Mouse (Mus musculus) ovary, postnatal 36 days (tissue): ENCODE measurements around the gene Cadps.

ENCODE experiments used
- DNase-seq: peaks from one replicate; pipeline ENCODE4 v3.0.0; 2022; ENCODE audit warnings: low spot score, mixed read lengths

The Cadps gene

DNA sequence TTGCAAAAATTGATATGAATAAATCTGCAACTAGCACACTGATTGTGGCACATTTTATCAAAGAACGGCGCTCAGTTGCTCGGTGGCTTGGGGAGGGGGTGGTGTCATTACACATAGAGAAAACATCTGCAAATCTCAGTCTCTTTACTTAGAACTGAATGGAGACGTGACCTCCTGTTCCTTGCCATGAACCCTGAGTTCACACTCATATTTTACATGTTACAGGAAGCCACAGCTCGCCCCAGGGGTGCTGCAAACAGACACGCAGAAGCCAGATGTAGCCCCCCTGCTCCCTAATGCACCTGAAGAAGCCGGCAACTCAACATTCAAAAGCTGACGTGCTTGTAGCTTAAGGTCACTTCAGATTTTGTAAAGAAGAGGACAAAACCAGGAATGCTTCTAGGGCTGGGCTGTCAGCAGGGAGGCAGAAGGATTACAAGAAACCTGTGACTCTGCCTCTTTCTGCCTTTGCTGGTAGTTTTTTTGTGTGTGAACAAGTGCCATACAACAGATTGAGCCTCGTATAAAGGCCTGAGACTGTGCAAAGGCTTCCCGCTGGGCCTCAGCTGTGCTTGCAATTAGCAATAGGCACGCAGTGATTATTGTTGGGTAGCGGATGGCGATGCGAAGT, 434.0 kb downstream of the Cadps start:
- DNase-seq, result no peak

DNA sequence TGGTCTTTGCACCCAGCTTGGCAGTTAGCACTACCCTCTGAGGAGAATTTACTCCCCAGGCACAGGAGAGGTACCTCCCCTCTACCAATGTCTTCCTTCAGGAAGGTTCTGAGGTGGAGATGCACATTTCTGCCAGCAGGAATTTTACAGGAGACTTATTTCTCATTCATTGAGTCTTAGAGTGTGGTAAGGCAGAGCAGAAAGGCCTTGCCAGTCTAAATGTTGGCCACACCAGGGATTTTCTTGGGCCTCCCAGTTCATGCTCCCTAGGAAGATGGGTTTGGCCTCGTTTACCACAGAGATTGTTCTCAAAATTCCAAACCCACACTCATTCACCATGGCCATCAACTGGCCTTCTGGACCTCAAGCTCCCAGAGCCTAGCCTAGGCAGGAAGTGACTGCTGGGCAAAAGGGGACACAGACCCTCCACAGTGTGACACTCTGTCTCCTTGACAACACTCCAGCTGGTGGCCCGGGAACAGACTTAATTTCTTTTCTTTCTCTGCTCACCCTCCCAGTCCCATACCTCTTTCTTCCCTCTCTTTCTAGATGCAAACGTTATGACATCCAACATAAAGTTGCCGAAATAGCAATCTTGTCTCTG, 434.6 kb downstream of the Cadps start:
- no peak for DNase-seq

DNA sequence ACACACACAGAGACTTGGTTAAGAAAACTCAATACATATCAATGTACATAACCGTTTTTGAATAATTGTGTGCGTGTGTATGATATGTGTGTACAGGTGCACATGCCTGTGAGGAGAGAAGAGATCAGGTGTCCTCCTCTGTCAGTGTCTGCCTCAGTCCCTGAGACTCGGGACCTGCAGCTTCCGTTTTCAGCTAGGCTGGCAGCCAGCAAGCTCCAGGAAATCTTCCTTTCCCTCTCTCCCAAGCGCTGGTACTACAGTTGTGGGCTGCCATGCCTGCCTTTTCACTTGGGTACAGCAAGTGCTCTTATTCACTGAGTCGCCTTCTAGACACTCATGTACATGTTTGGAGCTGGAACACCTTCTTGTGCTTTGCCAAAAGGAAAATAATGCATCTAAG, 435.7 kb downstream of the Cadps start:
- no peak for DNase-seq

DNA sequence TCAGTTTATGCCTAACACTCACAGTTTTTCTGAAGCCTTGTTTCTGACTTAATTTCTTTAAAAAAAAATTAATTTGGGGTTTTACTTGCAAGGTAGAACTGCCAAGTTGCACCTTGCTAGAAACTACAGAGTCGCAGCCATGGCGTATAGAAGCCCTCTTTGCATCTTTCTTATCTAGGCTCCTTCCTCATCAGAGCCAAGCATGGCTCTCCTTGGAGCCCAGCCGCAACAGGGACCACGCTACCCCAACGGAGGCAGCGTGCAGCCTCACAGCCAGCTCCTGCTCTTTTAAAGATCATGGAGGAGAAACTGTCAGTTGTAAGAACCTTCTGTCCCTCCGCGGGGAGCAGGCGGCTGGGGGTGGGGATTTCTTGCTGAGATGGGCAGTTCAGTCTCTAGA, 445.0 kb downstream of the Cadps start:
- no peak for DNase-seq

DNA sequence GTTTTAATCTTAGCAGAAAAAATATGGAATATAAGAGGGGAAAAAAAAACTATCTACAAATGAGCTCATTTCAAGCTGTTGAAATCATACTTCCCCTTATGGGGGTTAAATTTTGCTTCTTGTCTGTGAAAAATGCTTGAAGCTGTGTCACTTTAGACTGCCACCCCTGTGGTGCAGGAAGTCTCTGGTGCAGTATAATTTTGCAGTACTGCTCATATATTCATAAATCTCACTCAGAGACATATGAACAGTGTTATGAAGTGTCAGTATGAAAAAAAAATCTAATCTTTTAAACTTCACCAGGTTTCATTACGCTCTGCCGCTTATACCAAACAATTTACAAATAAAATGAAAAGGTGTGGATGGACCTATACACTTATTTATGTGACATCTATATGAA, 445.6 kb downstream of the Cadps start:
- DNase-seq, result no peak

DNA sequence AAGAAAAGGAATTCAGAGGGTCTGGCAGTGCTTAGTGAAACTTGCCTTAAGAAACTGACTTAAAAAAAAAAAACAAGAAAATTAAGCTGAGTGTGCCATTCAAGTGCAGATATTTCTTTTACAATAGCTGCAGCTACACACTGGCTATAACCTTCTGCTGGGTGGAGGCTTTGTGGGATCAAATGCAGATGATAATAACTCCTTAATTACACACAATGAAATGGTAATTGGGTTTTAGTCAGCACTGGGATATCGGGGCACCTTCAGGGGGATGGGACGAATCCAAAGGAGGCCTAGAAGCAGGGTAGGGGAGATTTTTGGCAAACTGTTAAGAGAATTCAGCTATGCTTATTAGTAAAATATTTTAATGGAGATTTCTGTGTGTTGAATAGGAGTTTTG, 447.4 kb downstream of the Cadps start:
- no peak for DNase-seq

DNA sequence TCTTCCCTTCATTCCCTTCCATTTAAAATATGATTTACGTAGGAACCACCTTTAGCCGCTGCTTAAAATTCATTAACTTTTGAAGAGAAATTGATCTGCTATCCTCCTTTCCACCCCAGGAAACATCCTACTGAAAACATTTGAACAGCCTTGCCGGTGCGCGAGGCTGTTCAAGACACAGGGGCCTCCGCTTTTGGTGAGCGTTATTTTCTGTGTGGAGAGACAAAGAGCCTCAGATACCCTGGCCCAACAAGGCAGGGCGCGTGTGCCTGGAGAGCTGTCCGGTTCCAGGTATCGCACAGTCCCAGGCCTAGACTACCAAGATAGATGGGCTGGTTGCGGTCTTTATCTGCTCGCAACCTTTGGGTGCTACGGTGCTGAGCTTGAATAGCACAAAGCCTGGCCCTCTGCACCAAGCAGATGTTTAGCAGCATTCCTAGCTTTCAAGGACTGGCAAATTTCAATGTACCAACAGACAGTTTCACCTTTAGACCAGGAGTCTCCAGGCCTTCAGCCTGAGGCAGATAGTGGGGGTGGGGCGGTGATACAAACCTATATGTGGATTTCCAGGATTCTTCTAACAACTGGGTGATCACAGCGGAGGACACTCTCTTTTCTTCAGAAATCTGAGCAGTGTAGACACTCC, 472.5 kb downstream of the Cadps start:
- no peak for DNase-seq

DNA sequence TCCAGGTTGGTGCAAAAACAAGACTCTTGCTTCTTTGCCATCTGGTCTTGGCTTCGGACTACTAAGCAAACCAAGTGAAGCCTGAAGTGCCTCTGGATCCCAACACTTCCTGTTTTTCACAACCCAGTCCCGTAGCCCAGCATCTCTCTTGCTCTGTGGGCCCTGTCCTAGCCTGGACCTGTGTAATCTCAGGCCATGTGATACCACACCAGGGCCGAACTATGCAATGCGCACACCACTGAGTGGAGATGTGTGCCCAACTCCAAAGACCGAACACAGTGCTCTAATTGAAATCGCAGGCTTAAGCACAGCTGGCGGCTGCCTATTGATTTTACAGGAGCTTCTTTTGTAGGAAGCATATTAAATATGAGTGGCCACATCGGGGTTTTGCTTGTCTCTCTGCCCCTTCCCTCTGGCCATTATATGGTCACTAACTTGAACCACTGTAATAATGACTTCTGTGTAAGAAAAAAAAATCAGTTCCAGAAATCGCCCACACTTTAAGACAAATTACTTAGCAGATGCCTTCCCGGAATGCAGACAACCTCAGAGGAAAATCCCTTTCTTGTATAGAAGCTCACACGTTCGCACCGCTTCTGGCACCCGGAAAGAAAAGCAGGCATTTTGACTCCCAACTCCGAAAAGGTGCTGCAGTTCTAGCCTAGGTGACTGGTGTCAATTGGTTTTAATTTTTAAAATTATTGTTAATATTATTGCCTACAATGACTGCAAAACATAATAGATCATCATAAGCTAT, 473.4 kb downstream of the Cadps start:
- DNase-seq, result no peak

DNA sequence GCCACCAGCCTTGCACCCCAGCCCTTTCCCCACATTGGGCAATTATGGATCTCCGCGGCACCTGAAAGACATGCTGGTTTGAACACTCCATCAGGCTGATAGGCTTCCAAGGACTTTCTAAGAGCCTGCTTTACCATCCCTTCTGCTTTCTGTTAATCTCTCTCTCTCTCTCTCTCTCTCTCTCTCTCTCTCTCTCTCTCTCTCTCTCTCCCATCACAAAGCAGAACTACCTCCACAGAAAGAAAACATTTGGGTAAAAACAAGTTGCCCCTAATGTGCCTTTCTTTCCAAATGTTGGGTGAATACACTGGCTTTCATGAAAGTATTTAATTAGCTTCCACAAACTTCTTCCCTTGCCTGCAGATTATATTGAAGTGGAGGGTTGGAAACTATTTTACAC, 474.8 kb downstream of the Cadps start, which contains the start of gene Fezf2:
Fezf2 (minus strand) TSS at position 101 of the 400 bp plus-strand sequence.
- DNase-seq, result no peak

DNA sequence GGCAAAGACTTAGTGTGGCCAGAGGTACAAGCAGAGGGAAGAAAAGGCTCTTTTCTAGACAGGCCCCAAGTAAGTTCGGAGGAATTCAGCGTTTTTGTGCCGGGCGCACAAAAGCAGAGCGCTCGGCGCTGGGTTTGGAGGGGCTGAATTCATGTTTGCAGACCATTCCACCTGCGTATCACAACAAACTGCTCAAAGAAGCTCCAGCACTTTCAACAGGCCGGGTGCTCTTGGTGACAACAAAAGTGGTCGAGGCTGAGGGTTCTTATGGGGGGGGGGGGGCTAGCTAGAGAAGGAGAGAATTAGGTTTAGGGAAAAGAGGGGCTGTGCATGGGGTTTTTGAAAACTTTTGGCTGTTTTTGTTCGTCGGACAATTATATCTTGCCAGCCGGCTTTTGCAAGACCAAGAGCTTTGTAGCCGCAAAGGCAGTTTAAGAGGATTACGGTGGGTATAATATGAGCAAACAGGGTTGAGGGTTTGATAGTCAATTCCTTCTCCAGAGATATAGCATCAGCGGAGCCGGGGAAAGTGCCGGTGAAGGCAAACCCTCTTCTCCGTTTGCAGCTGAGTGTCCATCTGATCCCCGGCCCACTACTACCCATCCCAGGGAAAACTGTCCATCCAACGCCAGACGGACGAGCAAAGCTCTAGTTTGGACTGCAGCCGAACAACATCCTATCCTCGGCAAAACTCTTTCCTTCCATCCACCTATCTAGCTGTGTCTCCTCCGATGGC, 475.8 kb downstream of the Cadps start:
- no peak for DNase-seq

DNA sequence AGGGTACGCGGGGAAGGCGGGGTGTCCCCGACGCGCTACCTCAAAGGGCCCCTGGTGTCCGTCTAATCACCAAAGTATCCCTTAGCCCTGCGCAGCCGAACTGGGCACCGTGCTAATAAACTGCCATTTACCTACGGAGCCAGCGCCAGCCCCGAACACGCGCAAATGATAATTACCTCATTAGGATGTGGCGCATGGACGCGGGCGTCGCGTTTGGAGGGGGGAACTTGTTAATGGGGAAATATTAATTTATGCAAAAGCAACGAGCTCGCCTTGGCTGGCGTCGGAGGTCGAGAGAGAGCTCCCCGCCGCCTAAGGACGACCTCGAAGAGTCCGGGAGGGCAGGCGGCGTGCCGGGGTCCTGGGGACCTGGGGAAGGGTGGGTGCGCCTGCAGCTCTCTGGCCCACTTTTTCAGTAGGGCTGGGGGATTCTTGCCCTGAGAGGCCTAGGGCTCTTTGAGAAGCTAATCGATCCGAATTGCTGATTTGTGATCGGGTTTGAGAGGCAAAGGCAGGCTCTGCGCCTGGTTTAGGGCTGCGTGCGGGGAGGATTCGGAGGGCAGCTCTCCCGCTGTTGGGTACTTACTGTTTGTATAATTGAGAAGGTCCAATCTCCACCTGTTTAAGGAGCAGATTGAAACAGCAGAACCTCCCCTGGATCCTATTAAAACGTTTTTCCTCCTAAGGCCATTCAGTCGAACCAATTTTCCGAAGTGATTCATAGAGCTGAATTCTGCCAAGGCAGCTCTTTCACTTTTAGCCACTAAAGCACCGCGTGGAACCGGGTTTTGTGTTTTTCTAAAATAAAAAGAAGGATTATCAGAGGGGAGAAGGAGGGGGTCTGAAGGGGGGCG, 476.6 kb downstream of the Cadps start:
- DNase-seq, result no peak

DNA sequence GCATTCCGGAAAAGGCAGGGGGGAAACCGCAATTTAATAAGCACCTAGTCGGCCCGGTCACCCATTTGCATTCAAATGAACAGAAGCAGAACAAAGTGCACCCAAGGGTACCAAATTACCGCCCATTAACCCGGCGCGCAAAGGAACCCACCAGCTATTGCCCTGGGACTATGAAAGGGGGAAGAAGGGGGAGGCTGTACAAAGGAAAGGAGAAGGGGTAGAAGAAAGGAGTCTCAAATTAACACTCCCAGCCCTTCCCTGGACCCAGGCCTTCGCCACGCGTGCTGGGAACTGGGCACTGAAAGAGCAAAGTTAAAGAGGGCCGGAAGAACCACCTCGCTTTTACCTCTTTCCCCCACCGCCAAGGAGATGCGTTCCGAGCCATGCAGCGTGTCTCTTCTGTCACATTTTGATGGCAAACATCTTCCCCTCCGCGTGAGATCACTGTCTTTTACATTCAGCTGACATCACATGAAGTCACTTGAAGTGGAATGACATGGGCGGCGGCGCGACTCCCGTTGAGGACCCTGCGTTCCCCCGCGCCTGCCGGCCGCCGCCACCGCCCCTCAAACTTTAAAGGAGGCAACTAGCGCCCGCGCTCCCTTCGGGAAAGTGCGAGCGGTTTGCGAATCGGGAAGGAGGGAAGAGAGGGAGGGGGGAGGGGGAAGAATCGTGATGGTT, 477.5 kb downstream of the Cadps start:
- no peak for DNase-seq

DNA sequence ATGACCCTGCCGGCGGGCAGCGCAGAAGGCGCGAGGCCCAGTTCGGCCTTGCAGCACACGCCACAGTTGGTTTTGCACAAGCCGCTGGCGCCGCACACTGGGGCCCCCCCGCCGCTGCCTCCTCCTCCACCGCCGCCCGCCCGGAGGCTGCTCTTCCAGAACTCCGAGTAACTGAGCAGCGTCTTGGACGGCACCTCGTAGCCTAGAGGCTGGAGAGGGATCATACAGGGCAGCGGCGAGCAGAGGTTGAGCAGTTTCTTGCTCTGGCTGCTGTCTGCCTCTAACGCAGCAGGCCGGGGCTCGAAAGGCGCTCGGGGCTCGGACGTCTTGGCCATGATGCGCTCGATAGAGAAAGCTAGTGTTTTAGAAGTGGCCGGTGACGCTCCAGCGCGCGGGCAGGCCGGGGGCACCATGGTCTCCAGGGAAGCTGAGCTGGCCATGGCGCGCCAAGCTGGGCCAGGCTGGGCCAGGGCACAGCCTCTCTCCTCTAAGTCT, 478.1 kb downstream of the Cadps start:
- peak; percentile 23 for DNase-seq

DNA sequence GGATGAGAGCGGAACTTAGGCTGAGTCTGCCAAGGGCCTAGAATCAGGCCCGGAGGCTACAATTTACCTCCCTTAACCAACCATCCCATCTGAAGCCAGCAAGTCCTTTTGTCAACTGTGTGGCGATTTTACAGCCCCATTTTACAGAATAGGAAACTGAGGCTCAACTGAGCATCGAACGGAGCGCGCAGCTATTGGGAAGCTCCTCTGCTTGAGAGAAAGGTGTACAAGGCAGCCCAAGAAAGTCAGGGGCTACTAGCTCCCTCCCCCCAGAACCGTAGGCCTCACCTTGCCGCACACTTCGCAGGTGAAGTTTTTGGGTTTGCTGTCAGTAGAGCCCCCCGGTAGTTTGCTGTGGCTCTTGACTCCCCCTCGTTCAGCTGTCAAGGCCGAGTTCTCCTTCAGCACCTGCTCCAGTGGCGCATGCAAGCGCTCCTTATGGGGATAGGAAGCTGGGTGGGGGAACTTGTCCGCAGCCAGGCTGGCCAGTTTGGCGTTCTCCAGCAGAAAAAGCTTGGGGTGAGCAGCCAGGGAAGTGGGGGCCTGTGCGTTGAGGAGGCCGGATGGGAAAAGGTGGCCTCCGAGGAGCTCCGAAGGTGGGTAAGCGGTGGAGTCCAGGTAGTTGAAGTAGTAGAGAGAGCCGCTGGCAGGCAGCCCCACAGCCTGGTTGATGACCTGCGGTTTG, 478.7 kb downstream of the Cadps start:
- no peak for DNase-seq

DNA sequence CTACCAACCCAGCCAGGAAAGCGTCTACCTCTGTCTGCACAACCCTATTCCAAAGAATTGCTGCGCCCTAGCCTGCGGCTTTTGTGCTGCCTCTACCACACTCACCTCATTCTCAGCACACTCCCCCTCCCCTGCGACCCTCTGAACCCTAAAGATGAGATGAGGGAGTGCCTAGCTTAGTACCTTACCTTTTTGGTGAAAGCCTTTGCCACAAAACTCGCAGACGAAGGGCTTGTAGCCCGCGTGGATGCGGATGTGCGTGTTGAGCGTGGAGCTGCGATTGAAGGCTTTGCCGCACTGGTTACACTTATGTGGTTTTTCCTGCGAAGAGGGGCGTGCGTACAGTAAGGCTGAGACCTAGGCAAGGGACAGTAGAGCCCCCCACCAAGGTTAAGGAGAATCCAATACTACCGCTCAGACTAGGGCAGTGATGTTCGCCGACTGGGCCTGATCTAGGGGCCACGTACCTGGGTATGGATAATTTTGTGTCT, 479.4 kb downstream of the Cadps start:
- DNase-seq, result no peak

DNA sequence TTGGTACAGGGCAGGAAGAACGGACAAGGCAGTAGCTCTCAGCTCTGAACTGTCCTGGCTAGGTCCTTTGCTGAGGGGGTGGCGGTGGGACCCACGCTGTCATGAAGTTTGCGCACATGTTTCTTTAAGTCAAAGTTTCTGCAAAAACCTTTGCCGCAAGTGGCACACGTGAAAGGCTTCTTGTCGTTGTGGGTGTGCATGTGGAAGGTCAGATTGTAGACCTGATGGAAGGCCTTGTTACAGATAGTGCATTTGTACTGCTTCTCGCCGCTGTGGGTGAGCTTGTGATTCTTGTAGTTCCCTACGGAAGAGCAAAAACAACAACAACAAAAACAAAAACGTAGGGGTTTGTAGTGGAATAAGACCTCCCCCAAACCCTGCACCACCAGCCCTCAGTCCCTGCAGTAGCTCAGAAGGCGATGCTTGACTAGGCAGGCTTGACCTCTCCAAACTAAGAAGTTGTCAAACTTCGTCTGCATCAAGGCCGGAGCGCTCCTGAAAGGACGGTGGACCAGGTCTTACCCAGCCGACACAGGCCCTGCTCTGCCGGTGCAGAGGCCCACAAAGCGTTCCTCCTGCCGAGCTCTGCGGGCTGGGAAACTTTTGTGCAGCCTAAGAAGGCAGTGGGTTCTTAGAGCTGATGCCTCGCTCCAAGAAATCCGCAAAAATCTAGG, 480.3 kb downstream of the Cadps start:
- no peak for DNase-seq

DNA sequence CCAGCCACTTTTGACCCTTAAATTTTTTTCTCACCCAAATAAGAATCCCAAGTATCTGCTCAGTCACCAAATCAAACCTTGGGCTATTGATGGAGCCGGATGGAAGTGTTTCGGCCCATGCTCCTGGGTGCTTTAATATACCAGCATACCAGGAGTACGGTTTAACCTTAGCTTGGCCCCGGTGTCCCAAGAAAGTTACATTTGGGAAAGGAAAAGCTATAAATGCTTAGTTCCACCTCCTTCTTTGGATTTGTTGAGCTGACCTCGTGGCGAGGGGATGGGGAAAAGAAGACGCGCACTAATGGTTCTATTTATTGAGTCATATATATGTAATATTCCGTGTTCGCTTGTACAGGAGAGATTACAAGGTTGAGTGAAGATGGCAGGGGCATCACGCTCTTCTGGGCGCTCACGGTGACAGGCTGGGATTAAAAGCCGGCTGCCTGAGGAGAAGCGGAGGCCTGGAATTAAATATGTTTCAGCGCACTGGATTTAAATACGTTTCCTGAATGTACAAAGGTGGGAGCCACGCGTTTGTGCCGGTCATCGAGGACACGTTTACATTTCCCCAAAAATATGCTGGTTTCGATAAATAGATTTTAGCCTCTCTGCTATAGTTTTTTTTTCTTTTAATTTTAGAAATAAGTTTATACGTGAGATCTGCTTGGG, 481.0 kb downstream of the Cadps start:
- no peak for DNase-seq

DNA sequence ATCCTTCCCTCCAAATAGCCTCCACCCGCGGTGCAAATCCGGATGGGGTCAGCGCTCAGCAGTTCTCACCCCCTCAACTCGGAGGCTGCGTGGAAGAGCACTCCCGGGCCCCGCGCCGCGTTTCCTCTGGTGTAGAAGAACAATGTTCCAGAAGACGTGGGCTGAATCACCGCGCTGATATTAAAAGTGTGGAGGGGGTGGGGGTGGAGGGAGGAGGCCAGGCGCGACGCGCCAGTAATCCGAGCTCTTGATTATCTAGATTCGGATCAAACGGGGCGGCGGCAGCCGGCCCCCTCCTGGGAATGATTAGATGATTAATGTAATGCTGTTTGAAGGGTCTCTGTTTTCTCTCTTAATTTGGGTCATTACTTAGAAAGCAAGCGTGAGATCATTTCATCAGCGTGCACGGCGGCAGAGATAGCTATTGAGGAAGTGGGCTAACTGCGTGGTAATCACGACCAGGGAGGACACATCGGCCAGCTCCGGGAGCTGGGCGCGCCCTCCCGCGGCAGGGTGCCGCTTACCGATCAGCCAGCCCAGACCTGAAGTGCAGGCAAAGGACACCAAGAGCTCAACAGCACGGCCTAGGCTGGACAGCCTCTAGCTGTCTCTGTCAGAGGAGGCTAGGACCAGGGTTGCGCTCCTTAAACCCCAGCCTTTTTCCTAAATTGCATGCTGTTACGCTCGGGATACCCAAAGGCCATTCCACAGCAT, 481.6 kb downstream of the Cadps start:
- peak; percentile 24 for DNase-seq
